Mouse (Mus musculus) cerebral cortex, adult 2 months (tissue): ENCODE data around the gene Dapp1.

Experiments
- WGBS: fragments of 180-500 bp; shearing (Covaris S2); methylation state at CpG from one replicate; pipeline ENCODE4 v1.1.7; 2018; 5-methylcytosine and 5-hydroxymethylcytosine counted together

Gene Dapp1

GRCm38 (mm10) chr3:137918172-137918931, 63.0 kb downstream of the Dapp1 start, which contains the start of gene Lamtor3:
Lamtor3 (plus strand) TSS chr3:137918506.
- WGBS = under 1% methylated on average over 47 of the region's 47 CpGs

- WGBS = 8% methylated on average over 12 of the region's 12 CpGs
These were observed 63.6 kb downstream of the Dapp1 start for GRCm38 (mm10) chr3:137917694-137918171.

- 83% methylated on average over 1 of the region's 1 CpGs for WGBS
These were observed 66.8 kb downstream of the Dapp1 start for GRCm38 (mm10) chr3:137914567-137914966.

DNA sequence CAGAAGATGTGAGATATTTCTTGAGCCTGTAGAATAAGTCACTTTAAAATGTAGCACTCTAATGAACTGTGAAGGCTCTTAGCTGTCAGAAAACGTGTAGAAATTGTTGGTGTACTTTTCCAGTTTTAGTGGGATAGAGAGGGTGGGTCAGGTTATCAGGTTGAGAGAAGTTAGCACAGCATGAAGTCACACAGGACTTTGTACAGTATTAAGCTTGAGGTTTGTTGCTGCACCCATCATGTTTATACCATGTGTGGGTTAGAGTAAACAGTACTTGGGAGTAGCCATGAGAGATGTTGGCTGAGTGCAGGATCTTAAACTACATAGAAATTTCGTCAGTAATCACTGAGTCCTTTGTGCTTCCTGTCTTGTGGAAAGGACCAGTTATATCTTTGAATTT, 68.3 kb downstream of the Dapp1 start:
- 73% methylated on average over 2 of the region's 2 CpGs for WGBS

DNA sequence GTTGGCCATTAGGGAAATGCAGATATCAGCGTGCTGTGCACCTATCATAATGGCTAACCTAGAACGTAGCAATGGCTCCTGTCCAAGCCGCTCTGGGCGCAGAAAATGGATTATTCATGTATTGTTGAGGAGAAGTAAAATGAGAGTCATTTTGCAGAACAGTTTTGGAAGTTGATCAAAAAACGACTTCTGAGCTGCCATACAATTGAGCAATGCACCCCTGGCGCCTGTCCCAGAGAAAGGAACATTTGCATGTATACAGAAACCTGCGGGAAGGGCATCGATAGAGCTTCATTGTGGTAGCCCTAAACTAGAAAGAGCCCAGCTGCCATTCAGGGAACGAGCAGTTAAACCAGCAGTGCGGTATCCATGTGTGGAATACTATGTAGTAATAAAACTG, 81.2 kb downstream of the Dapp1 start:
- 35% methylated on average over 10 of the region's 10 CpGs for WGBS

DNA sequence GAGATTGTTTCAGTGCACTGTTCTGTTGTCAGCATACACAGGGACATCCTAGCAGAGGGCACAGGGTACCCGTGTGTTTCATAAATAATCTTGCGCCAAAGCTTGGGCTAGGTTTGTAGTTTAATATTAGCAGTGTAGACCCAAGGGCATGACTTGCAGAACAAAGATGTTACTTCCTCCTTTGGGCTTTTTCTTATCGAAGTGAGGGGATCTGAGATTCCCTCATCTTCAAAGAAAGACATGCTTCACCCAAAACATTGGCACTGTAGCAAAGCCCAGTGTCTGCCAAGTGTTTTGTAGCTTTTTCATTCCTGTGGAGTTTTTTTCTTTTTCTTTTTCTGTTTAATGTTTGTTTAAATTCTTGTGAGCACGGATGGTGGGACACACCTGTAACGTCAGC, 83.7 kb downstream of the Dapp1 start:
- WGBS = 71% methylated on average over 5 of the region's 5 CpGs

- 98% methylated on average over 3 of the region's 3 CpGs for WGBS
These were observed 84.5 kb downstream of the Dapp1 start for GRCm38 (mm10) chr3:137896867-137897266.

DNA sequence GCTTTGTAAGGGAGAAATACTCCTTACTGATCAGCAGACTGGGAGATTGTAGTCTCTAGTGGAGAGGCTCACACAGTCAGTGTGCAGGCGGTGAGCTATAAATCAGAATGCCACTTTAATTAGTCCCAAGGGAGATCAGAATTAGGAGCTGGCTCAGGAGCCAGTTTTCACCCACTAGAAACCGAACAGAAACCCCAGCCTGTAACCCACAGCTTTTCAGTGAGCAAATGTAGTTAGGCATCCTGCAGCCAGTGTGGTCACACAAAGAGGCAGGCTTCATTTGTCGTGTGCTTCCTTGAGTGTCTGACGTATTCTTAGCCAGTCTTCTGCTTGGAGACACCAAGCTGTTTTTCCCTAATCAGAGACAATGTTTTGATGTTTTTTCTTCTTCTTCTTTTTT, 85.0 kb downstream of the Dapp1 start:
- 64% methylated on average over 4 of the region's 4 CpGs for WGBS

DNA sequence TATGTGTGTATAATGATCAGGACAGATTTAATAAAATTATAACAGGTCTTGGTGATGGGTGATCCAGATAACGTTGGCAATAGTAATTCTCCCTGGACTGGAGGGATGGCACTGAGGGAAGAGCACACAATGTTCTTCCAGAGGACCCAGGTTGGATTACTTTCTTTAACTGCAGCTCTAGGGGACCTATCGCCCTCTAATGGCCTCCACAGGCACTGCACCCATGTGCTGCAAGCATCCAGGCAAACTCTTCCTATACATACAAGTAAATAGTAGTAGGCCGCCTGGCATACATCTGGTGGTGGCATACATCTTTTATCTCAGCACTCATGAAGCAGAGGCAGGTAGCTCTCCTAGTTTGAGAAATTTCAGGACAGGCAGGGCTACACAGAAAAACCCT, 86.1 kb downstream of the Dapp1 start:
- WGBS = 97% methylated on average over 3 of the region's 3 CpGs

DNA sequence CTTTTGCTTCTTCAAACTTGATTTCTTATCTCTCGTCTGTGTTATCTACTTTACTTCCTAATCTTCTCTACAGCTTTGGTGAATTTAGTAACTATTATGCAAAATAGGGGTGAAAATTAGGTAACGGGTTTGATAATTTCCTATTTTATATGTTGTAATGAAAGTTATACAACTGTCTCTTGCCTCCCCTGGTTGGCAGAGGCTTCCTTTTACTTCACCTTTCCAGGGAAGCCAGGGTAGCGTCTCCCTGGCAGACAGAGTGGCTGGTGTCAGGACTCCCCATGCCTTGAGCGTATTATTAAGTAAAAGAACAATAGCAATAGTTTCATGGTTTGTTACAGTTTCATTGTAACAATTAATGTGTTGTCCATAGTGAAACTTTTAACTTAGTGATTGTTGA, 87.6 kb downstream of the Dapp1 start:
- 92% methylated on average over 4 of the region's 4 CpGs for WGBS

GRCm38 (mm10) chr3:137892118-137892517, 89.2 kb downstream of the Dapp1 start:
- 81% methylated on average over 4 of the region's 4 CpGs for WGBS

GRCm38 (mm10) chr3:137891089-137891488, 90.3 kb downstream of the Dapp1 start:
- WGBS = 71% methylated on average over 3 of the region's 3 CpGs

DNA sequence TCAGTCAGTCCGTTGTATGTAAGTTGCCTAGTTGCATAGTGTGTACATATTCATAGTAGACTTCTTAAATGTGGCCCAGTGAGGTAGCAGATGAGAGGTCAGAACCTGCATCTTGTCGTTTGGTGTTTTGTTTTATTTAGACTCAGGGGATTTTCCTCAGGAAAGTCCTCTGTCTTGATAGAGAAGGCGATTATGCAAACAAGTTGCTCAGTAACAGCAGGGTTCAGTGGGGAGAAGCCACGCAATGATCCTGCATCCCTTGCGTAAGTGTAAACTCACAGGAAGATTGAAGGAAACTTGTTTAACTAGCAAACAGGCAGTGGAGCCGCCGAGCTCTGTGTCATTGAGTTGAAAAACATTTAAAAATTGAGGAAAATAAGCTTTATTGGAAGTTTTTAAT, 93.4 kb downstream of the Dapp1 start:
- 70% methylated on average over 7 of the region's 7 CpGs for WGBS

DNA sequence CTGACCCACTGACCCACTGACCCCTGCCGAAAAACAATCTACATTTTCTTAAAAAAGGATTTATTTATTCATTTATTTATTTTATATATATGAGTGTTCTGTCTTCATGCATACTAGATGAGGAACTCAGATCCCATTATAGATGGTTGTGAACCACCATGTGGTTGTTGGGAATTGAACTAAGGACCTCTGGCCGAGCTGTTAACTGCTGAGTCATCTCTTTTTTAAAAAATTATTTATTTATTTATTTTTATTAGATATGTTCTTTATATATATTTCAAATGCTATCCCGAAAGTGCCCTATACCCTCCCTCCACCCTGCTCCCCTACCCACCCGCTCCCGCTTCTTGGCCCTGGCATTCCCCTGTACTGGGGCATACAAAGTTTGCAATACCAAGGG, 100.3 kb downstream of the Dapp1 start:
- WGBS = 95% methylated on average over 5 of the region's 5 CpGs
